Mouse (Mus musculus) brain, adult 2 months (tissue): ENCODE measurements at regions not wholly inside any gene's neighbourhood (a gene's known extent, or its start where the extent isn't known, plus 50 kb on each side); places are given as distances from the start of the nearest gene placed in this dataset.
A peak's percentile ranks its signal among the peaks of the same experiment; 100 is the strongest.

Experiments used
- DNase-seq: peaks from one replicate; pipeline ENCODE4 v3.0.0; 2011; ENCODE audit warnings: low read depth, low spot score

DNA sequence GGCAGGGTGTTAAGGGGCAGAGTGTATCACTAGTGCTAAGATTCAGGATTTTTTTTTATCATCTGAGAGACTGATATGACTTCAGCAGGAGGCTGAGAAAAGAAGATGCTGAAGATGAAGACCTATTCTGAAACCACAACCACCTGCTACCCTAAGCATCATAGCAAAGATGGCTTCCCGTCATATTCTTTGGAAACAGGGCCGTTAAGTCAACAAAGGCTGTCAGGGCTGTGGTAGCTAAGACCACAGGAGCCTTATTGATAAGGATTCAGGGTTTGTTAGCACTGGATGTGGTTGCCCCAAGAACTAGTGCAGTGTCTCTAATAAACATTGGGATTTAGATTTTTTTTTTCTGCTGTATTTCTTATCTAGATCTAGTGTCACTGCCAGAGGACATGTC lies 56.7 kb upstream of the Rasgrp1 start:
- no peak for DNase-seq

DNA sequence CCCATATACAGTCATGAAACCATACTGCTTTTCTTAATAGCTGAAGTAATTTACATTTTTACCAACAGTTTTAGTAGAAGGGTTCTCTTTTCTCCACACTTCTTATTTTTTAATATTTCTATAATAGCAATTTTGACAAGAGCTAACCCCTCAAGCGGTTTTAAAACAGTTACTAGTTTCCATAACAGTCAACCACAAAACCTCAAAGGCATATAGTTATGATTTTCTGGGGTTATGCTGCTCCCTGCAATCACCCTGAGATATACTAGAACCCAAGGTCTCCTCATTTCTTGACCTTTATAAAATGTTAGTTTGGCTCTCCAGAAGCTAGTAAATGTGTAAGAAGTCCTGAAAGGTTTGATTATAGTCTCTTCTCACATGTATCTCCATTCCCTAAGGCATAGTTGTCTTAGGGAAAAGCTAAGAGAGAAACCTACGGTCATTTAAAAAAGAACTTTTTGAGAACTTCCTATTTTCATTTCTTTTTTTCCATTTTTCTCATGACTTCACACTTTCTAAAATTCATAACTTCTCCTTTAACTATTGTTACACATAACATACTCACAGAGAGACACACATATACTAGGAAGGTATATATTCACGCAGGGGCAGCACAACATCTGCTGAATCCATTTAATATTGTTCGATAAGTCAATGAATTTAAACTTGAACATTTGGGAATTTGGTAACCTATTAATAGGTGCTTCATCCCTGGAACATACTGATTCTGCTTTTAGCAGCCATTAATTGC lies 60.8 kb upstream of the Rasgrp1 start:
- no peak for DNase-seq

DNA sequence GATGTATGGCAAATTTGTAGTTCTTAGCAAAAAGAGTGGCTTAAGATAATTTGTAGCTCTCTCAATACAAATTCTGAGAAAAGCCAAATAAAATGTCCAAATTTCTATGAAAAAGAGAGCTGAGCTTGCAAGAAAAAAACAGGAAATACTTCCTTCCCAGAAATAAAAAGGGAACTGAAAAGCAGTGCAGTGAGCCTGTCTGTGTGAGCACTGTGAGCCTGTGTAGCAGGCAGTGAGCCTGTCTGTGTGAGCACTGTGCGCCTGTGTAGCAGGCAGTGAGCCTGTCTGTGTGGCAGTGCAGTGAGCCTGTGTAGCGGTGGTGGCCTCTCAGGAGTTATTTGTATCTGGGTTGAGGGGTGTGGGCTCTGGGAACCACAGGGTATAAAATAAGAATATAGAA lies 62.7 kb upstream of the Rasgrp1 start:
- DNase-seq, result no peak

DNA sequence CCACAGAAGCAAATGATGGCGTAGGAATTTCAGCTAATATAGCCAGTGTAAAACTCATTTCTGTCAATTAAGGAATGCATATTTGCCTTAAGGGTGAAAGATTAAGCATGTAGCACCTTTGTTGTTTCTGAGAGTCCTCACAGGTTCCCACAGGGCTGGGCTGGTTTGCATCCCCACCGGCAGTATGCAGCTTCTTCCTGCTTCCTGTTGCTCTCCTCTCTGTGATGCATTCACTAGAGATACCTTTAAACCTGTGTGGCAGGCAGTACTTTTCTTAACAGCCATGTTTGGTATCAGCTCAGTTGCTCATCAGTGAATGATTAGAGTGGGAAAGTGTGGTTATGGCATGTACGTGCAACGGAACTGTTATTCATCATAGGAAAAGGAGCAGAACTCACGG lies 65.4 kb upstream of the Rasgrp1 start:
- no peak for DNase-seq

DNA sequence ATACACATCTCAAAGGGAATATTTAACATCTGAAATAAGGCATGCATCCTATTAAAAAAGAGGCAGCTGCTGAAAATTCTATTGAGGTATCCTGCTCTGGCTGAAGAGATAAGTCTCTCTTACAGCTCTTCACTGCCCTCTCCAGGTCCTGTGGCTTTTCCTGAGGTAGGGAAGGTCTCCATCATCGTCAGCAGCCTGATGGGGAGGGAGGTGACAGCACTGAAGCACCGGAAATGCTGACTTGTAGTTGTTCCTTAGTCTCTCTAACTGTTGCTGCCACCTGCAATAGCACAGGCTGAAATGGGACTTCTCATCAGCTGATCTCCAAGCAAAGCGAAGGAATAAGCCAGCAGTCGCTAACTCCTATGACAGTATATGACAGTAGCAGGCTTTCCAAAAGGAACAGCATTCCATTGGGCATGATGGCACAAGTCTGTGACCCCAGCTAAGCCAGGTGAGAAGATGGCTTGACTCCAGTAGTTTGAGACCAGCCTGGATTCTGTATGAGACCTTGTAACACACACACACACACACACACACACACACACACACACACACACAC lies 69.3 kb upstream of the Rasgrp1 start:
- peak; percentile 82 for DNase-seq

DNA sequence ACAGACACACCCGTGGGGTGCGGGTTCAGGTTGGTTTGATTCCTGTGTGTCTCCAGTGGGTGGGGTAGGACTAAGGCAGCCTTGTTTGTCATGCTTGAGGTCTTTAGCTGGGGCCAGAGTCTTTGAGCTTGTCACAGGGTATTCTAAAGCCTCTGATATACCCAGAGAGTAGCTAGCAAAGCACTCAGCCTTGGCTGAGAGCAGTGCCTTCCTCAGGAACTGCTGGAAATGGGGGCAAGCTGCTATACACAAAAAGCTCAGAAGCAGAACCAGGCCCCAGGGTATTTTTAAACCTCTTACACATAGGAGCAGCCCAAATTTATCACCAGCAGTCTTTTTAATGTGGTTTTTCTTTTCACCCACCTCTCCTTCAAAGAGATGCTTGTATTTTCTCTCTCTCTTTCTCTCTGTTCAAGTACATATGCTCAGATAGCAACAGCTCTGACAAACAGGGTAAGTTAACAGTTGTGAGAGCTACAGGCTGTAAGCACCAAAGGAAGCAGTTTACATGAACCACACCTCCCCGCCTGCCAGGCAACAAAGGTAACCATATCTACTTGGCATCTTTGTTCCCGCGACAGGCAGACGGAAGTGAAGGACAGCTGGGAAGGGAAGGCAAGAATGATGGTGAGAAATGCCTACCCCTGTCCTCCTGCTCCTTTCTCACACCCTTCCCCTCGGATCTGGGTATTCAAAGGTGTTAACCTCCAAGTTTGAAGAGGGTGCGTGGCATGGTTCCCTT lies 74.6 kb upstream of the Rasgrp1 start:
- peak; percentile 82 for DNase-seq

DNA sequence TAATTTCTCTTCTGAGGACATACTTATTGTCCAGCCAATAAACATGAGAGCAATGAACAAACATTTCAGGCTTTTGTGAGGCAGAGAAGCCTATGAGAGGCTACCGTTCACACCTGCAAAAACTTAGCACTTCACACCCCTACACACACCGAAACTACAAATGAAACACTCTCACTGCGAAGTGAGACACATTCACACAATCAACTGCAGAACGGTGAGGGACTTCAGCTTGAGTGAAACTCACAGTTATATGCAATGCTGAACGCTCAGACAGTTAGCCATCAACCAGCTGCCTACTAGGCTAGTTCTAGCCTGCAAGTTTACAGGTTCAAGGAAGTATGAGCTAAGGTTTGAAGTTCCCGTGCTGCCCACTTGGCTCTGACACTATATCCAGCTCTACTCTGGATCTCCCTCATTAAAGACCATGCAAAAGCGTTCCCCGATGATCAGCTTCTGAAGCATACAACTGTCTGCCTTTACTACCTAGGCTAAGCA lies 75.4 kb upstream of the Rasgrp1 start:
- no peak for DNase-seq

DNA sequence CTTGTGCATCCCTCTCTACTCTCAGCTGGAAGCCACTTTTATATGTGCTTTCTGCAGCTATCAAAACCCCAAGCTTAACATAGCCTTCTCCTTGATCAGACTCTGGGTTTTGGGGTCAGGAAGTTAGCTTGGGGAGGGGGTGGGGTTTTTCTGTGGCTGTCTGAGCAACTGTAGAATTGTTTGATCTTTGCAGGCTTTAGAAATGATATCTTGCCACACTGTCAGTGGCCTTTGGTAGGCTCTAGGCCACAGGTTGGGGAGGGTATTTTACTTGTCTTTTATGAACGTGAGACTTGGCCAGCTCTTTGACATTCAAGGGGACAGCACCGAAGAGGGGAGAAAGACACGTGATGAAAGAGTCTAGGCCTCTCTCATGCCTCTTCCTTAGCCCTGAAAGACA lies 75.9 kb upstream of the Rasgrp1 start:
- no peak for DNase-seq

DNA sequence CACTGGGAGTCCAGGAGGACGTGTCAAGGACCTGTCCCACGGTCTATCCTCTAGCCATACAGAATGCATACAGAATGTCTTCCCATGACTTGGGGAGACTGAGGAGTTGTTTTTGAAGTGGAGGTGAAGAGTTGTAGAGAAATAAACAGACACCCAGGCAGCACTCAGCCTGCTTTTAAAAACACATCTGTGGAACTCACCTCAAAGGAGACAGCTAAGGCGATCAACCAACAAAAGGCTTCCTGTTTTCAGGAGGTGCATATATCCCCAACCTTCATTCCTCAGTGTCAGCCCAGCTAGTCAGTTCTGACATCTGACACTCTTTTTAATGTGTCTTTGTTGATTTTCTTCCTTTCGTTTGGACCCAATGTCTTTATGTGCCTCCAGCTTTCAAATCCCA lies 78.6 kb upstream of the Rasgrp1 start:
- DNase-seq, result no peak

DNA sequence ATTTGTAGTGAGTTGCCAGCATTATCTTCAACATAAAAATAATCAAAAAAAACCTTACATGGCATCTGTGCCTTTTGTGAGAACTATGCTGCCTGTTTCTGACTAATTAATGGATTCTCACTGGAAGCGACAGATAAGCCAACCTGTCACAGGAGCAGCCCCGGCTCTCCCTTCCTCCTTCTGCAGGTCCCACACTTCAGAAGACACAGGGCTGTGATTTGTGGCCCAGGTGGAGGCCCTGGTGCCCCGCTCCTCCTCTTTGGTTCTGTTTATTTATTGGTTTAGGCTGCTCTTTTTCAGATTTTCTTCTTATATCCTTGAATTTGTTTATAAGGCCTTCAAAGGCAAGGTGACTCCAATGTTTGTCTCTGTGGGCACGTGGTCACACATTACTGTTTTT lies 80.0 kb upstream of the Rasgrp1 start:
- no peak for DNase-seq

DNA sequence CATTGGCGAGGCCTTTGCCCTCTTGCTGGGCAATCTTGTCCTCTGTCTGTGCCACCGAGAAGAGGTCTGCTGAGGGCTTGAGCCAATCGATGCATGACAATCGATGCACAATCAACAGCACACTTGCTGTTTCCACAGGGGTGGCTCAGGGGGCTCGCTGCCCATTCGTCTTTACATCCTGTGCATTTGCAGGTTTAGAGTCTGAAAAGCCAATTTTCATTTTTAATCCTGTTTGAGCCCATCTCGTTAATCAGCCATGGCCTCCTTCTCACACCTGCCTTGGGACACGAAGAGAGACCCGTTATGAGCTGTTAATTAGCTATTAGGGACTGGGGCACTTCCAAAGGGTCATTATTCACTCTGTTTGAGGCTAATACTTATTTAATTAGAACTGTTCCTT lies 86.4 kb upstream of the Rasgrp1 start:
- DNase-seq, result no peak

DNA sequence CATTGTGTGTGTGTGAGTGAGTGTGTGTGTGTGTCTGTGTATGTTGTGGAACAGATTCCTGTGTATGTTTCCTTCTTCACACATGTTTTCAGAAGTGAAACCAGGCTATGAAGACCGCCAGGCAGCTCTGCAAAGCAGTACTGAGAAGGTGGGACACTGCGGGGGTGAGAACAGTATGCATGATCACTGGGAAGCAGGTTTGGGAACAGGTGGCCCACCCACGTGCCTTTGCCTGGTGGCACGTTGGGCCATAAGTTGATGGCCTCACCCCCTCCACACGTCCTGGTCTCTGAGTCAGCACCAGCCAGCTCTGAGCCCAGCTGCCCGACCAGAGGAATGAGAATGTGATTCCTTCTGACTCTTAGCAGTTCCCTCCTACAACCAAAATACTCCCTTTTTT lies 89.2 kb upstream of the Rasgrp1 start:
- peak; percentile 92 for DNase-seq

DNA sequence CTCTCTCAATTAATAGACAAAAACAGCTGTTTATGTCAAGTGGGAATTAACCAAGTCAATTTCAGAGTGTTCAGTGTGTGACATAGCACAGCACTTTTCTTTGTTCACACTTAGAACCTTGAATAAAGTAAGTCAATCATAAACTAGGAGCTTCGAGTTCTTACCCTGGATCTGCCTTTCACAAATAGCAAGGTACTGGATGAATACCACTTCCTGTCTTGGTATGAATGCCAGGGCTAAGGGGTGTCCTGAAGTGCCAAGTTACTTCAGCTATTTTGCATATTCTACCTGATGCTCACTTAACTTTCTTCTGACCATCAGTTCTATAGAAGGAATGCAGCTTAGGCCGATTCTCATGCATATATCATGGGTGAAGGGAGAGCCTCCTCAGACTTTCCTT lies 90.1 kb upstream of the Rasgrp1 start:
- DNase-seq, result no peak

DNA sequence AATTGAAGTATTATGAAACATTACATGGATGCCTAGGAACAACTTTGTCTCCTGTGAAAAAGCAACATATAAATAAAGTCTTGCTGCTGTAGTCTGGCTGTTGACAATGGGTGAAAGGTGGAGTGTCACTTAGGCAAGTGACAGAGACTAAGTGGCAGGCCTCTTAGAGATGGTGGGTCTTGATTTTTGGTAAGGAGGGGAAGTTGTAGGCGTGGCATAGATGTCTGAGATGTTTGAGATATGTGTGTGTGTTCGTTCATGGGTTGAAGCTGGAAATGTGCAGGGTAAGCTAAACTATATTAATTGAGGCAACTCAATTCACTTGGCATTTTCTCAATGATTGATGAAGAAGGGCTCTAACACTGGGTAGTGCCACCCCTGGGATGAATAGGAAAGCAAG lies 90.7 kb upstream of the Rasgrp1 start:
- DNase-seq, result no peak

DNA sequence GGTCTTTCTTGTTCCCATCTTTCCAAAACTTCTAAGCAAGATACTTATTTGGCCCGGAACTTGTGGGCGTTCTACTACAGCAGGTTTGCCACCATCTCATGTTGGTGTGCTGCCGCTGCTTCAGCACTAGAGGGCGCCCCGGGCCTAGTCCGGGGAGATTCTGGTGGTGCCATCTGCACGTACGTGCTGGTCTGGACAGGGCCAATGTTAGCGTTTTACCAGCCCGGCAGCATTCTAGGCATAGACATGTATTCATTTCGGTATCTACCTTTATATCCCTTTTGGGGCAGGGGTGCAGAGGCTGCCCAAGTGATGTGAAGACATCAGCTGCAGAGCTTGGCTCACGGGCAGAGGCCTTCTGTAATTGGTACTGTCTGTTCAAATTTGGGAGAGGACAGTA lies 95.3 kb upstream of the Rasgrp1 start:
- DNase-seq, result no peak

DNA sequence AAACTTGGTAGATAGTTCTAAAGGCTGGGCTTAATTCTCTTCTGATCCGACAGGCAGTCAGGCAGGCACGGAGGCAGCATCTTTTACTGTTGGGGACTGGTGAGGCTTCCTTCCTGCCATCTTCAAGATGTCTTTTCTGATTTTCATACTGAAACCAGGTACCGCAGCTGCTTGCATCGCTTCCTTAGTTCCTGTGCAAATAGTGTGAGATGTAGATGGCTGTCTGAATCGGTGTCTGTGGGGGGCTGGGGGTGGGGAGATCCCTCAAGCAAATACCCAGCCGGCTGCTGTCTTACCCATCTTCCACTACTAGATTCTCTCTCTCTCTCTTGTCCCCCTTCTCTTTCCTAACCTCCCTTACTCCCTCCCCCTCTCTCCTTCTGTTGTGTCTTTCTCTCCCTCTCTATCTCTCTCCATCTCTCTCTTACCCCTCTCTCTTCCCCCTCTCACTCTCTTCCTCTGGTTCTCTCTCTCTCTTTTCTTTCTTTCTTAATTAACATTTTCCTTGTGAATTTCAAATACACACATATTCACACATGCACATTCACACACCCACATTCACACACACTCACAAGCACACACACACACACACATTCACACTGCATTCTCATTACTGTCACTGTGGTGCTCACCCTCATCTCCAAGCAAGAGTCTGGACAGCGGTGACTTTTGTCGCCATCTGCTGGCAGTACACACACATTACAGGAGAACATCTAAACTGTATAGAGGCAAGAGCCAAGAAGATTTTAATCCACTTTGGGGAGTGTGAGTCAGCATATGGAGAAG lies 96.0 kb upstream of the Rasgrp1 start:
- DNase-seq, result peak; percentile 93

DNA sequence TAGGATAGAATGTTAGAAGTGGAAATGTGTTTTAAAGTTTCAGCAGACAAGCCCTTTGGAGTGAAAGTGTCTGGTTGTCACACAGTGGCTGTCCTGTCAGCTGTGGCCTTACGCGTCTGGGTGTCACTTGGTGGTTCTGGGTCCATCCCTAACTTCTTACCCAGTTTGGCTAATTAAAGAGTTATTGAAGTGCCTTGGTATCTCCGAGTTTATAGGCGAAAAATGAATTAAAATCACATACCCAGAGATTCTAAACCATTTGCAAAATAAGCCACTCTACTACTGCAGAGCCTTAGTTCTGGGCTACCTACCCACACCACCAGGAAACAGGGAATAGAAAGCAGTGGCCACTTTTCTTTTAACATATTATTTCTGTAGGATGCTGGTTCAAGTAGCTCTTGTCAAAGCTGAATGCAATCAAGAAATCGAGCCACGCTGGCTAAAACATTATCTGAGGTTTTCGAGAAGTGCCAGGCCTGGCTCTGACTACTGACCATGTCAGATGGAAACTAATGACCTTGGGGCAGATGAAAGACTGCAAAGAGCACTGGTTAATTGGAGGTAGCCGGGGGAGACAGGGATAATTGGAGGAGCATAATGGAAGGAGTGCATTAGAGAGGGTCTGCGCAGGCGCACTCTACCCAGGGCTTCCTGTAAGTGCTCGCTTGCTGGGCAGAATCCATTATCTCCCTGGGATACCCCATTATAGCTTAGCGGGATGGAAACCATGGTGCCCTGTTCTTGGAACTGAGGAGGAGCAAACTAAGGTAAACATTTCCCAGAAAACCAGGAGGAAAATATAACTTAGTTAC lies 96.8 kb upstream of the Rasgrp1 start:
- DNase-seq, result peak; percentile 25

DNA sequence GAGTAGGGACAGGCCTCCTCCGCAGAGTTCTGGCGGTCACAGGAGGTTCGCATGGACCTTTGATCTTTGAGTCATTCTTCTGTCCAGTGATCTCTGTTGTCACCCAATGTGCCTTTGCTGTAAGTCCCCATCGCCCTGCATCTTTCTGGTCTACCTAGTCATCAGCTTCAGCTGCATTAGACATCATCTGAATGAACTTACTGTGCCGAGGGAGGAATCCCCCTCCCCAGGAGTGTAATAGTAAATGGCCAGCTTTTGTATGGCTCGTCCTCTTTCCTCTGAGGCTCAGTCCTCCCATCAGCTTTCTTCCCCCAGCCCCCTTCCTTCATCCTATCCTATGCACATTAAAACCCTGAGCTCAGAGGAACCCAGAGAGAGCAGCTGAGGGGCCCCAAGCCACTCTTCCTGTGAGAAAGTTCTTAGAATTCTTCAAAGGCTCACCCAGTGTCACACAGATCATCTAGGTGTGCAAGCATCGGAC lies 98.0 kb upstream of the Rasgrp1 start:
- no peak for DNase-seq

DNA sequence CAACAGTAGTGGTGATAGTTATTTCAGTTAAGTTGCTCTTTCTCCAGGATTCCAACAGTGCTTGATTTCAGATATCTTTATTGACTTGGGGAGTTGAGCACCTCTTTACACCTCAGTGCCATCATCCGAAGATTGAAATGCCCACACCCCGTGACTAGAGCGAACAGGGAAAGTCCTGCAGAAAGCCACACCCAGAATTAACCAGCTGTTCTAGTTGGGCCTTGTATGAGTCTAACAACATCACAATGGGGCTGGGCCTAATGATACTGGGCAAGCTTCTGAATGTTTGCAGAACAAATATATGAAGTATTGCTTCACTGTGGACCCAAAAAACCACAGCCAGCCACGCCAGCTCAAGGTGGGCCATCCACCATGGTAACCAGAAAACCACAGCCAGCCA lies 100.1 kb upstream of the Rasgrp1 start:
- no peak for DNase-seq

DNA sequence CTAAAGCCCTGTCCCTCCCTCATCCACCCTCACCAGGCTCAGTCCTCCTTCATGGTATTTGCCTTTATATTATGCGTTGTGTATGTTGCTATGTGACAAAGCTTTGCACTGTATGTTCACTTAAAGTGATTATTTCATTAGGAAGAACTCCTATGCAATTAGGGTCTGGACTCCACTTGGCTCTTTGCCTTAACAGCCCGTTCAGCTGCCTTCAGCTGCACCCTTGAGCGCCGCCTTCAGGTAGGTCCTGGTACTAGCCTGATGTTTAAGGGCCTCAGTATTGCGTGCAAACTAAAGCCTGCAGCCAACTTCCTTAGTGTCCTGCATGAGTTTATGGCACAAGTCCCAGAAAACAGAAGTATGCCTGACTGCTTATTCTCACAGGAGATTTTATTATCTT lies 101.9 kb upstream of the Rasgrp1 start:
- peak; percentile 33 for DNase-seq

DNA sequence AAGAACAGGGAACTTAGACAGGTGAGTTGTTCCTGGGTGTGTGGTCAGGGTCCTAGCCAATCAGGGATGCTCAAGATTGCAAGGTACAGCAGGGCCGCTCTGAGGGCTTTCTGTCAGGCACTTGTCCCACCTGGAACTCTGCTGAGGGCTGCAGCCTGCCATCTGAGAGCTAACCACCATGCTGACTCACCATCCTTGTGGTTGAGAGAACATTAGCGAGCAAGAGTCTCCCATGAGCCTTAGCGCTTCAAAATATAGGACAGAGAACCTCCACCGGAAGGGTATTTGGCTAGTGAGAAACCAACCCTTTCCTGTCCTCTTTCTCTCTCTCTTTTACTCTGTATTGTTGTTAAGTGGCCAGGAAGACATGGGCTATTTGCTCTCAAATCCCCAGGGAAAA lies 104.1 kb upstream of the Rasgrp1 start:
- DNase-seq, result no peak
